Comparison of ENCODE assay signal across 12 mouse cellular contexts in genomic region chrX:9470811-9471388, GRCm38 (mm10). TPM values are rescaled to one million over a fixed set of nuclear protein-coding genes. Genes with fewer than 3 reads are reported as not detected.
DNase-seq lines count a peak whose midpoint lies in the region; ATAC-seq lines count a peak whose summit lies in the region.
"Had no signal": no experiment of that assay in that cellular context is flagged by ENCODE, and none has a peak within 500 bp of the region (broad histone marks: within the 10 kb centered on the region; RNA-seq: fewer than 3 reads in every experiment).

No protein-coding gene starts in this region.

- 47% methylated on average over 3 of the region's 3 CpGs for WGBS in hindbrain, embryonic 11.5 days

- ATAC-seq in neutrophil, adult 5-6 weeks (ENCODE audit: extremely low read depth, insufficient number of reproducible peaks, low FRiP score, poor library complexity, severe bottlenecking), result peak; percentile 83
- no peak for ATAC-seq in hindbrain, embryonic 11.5 days (ENCODE audit: low FRiP score)
- ATAC-seq: Patski had no signal

- no peak overlapping the region for H3K4me2 ChIP-seq in hindbrain, embryonic 11.5 days (replicated peaks; ENCODE audit: low read depth, low read length)

- H3K9me3 ChIP-seq in hindbrain, embryonic 11.5 days (ENCODE audit: control insufficient read depth, low read length), result no peaks in the 10 kb centered on the region
- H3K9me3 ChIP-seq: forebrain, embryonic 10.5 days had no signal

- H3K27ac ChIP-seq in hindbrain, embryonic 11.5 days (ENCODE audit: low read depth, low read length), result no peak overlapping the region
- H3K27ac ChIP-seq: forebrain, embryonic 10.5 days had no signal

- no peak overlapping the region for H3K4me3 ChIP-seq in hindbrain, embryonic 11.5 days (ENCODE audit: low read depth, low read length)
- H3K4me3 ChIP-seq: forebrain, embryonic 10.5 days had no signal

- H3K4me1 ChIP-seq in hindbrain, embryonic 11.5 days (replicated peaks; ENCODE audit: control insufficient read depth, insufficient read depth, low read length), result no peaks in the 10 kb centered on the region
- H3K4me1 ChIP-seq: forebrain, embryonic 10.5 days had no signal

- peak; percentile 60 to 63 for DNase-seq in B cell, adult 2 months
- peak; percentile 47 for DNase-seq in CD4-positive, CD25-positive, alpha-beta regulatory T cell, adult 2 months (ENCODE audit: low read depth, low spot score)
- peak; percentile 28 for DNase-seq in cerebellum, adult 9-11 months
- no peak for DNase-seq in hindbrain, embryonic 11.5 days (ENCODE audit: low spot score)
- DNase-seq in adrenal gland, adult 2 months, result no peak
- DNase-seq in gastrocnemius, postnatal 25 days, result no peak
- DNase-seq: heart, postnatal 4 days; lung, postnatal 14 days; right cerebral cortex, postnatal 14 days had no signal

- no peak overlapping the region for H3K9ac ChIP-seq in hindbrain, embryonic 11.5 days (ENCODE audit: low read depth, low read length)

- H3K36me3 ChIP-seq in hindbrain, embryonic 11.5 days (ENCODE audit: control insufficient read depth, insufficient read depth, low read length), result no peaks in the 10 kb centered on the region
- H3K36me3 ChIP-seq: forebrain, embryonic 10.5 days had no signal

- no peaks in the 10 kb centered on the region for H3K27me3 ChIP-seq in hindbrain, embryonic 11.5 days (ENCODE audit: control insufficient read depth, insufficient read depth, low read length)

RNA-seq across cellular contexts. Expression of gene Cybb, which starts 16.7 kb away (rescaled TPM):
- total RNA-seq in neutrophil, adult 5-6 weeks (2017), result 161 and 162 TPM in 2 replicates
- 0.90 and 1.3 TPM in 2 replicates for polyA plus RNA-seq in hindbrain, embryonic 11.5 days (2014; fragmentation: Nextera tagmentation; extraction: Ambion mirVana)
- 10 to 100 TPM; 13.1 to 20.2 TPM for total RNA-seq in adrenal gland, adult 2 months (2021)
- 0.44 and 0.48 TPM in 2 replicates for polyA plus RNA-seq in adrenal gland, adult 2 months (2012; rRNA removed)
- 1 to 10 TPM; 1.7 to 1.9 TPM for total RNA-seq in gastrocnemius, postnatal 25 days (2021)
- polyA plus RNA-seq: Patski had no signal

Comparison
In these comparisons a context has a peak if more than half of its experiments do, and no peak if none do; other contexts are left out.
1. DNase-seq: peak in B cell, adult 2 months (2 of 2), CD4-positive, CD25-positive, alpha-beta regulatory T cell, adult 2 months (single experiment) and cerebellum, adult 9-11 months (single experiment); none in hindbrain, embryonic 11.5 days (single experiment), adrenal gland, adult 2 months (single experiment) and gastrocnemius, postnatal 25 days (single experiment).
2. RNA of gene Cybb, which starts 16.7 kb away (total RNA-seq): 161 to 162 TPM in neutrophil, adult 5-6 weeks and 13.1 to 20.2 TPM in adrenal gland, adult 2 months; 1.7 to 1.9 TPM in gastrocnemius, postnatal 25 days; every median in the first group is over 4 times any median in the second.